ENCODE assay signal across 31 mouse cellular contexts in the genomic region with DNA sequence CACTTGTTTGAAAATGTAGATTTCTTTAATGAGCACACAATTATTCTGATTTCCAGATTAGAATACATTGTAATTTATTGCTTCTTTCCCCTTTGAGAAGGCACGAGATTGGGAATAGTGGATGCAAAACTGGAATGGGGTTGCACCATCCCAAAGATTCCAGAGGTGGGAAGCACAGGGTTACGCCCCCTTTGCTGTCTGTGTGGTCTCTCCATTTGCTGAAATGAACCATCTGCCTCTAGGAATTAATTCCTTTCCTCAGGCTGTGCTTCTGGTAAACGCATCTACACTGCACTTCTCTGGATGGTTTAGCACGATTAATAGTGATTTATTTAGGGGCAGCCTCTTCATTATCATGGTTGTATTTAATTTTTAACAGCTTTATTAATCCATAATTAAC. TPM values are rescaled to one million over a fixed set of nuclear protein-coding genes. Genes with fewer than 3 reads are reported as not detected.
DNase-seq lines count a peak whose midpoint lies in the region; ATAC-seq and TF ChIP-seq lines count a peak whose summit lies in the region.
"Had no signal": no experiment of that assay in that cellular context is flagged by ENCODE, and none has a peak within 500 bp of the region (broad histone marks: within the 10 kb centered on the region; RNA-seq: fewer than 3 reads in every experiment).

No protein-coding gene starts in this region.

- peak; percentile 52; the same call in 1 of the 2 replicates for ATAC-seq in kidney, embryonic 14.5 days (ENCODE audit: low FRiP score, low TSS enrichment)
- no peak for ATAC-seq in lung, embryonic 14.5 days (ENCODE audit: insufficient read depth)
- ATAC-seq: forebrain, embryonic 15.5 days; Patski had no signal

- no peak overlapping the region for H3K27ac ChIP-seq in kidney, embryonic 14.5 days (ENCODE audit: low read depth, low read length)
- H3K27ac ChIP-seq in kidney, adult 2 months (ENCODE audit: insufficient read depth, low read depth, low read length): no peak overlapping the region
- H3K27ac ChIP-seq in lung, embryonic 14.5 days (ENCODE audit: low read depth): no peak overlapping the region
- H3K27ac ChIP-seq: embryonic facial prominence, embryonic 10.5 days; embryonic facial prominence, embryonic 13.5 days; forebrain, embryonic 12.5 days; forebrain, embryonic 15.5 days; heart, embryonic 10.5 days; heart, embryonic 13.5 days; hindbrain, embryonic 14.5 days had no signal

- no peaks in the 10 kb centered on the region for H3K9me3 ChIP-seq in kidney, embryonic 14.5 days (ENCODE audit: control insufficient read depth, low read length)
- H3K9me3 ChIP-seq in lung, embryonic 14.5 days (ENCODE audit: low read depth, low read length): no peaks in the 10 kb centered on the region
- H3K9me3 ChIP-seq: embryonic facial prominence, embryonic 10.5 days; embryonic facial prominence, embryonic 13.5 days; forebrain, embryonic 12.5 days; forebrain, embryonic 15.5 days; G1E; heart, embryonic 10.5 days; heart, embryonic 13.5 days had no signal

- H3K27me3 ChIP-seq in kidney, embryonic 14.5 days (ENCODE audit: control insufficient read depth, insufficient read depth, low read length): no peaks in the 10 kb centered on the region
- H3K27me3 ChIP-seq in kidney, adult 2 months (replicated peaks; ENCODE audit: control insufficient read depth, insufficient read depth, low read length): no peaks in the 10 kb centered on the region
- no peaks in the 10 kb centered on the region for H3K27me3 ChIP-seq in lung, embryonic 14.5 days (ENCODE audit: insufficient read depth, low read length)
- H3K27me3 ChIP-seq: CH12.LX; embryonic facial prominence, embryonic 13.5 days; forebrain, embryonic 12.5 days; forebrain, embryonic 15.5 days; heart, embryonic 13.5 days had no signal

- TF ChIP-seq POLR2A in kidney, adult 2 months (IDR thresholded peaks at IDR 0.05; ENCODE audit: low read depth, low read length): no peak

- no peak for DNase-seq in kidney, adult 9 months
- DNase-seq in kidney, postnatal 10 days: peak; percentile 8
- DNase-seq in kidney, adult 2 months: no peak
- peak; percentile 52 for DNase-seq in lung, embryonic 14.5 days
- DNase-seq in lung, postnatal 36 days: no peak
- DNase-seq in urinary bladder, postnatal 14 days (ENCODE audit: low spot score): peak; percentile 1
- DNase-seq in urinary bladder, postnatal 36 days (ENCODE audit: low spot score in 2 of 2): no peak
- DNase-seq: adrenal gland, postnatal 10 days; adrenal gland, postnatal 36 days; B cell, adult 2 months; cerebellum, adult 18-20 months; cerebellum, adult 9-10 months; cerebellum, postnatal 14 days; gastrocnemius, postnatal 25 days; heart, adult 18-20 months; heart, postnatal 14 days; heart, postnatal 4 days had no signal

- no peaks in the 10 kb centered on the region for H3K36me3 ChIP-seq in kidney, embryonic 14.5 days (ENCODE audit: control insufficient read depth, insufficient read depth, low read length)
- H3K36me3 ChIP-seq in kidney, adult 2 months (ENCODE audit: control insufficient read depth, insufficient read depth, low read length): no peaks in the 10 kb centered on the region
- no peaks in the 10 kb centered on the region for H3K36me3 ChIP-seq in lung, embryonic 14.5 days (ENCODE audit: insufficient read depth)
- H3K36me3 ChIP-seq: embryonic facial prominence, embryonic 10.5 days; embryonic facial prominence, embryonic 13.5 days; forebrain, embryonic 12.5 days; forebrain, embryonic 15.5 days; G1E; heart, embryonic 10.5 days; heart, embryonic 13.5 days had no signal

- no peaks in the 10 kb centered on the region for H3K4me1 ChIP-seq in kidney, embryonic 14.5 days (ENCODE audit: control insufficient read depth, insufficient read depth, low read length)
- no peaks in the 10 kb centered on the region for H3K4me1 ChIP-seq in kidney, adult 2 months (ENCODE audit: control insufficient read depth, insufficient read depth, low read length)
- no peaks in the 10 kb centered on the region for H3K4me1 ChIP-seq in lung, embryonic 14.5 days (ENCODE audit: insufficient read depth)
- H3K4me1 ChIP-seq: embryonic facial prominence, embryonic 10.5 days; embryonic facial prominence, embryonic 13.5 days; forebrain, embryonic 12.5 days; forebrain, embryonic 15.5 days; heart, embryonic 10.5 days; heart, embryonic 13.5 days had no signal

- no peak overlapping the region for H3K4me3 ChIP-seq in kidney, embryonic 14.5 days (ENCODE audit: low read length)
- H3K4me3 ChIP-seq in kidney, adult 2 months (ENCODE audit: insufficient read depth, low read depth, low read length): no peak overlapping the region
- no peak overlapping the region for H3K4me3 ChIP-seq in lung, embryonic 14.5 days (ENCODE audit: low read depth, low read length)
- H3K4me3 ChIP-seq: embryonic facial prominence, embryonic 10.5 days; embryonic facial prominence, embryonic 13.5 days; erythroblast, embryonic 14.5 days; forebrain, embryonic 12.5 days; forebrain, embryonic 15.5 days; heart, embryonic 10.5 days; heart, embryonic 13.5 days had no signal

- no peak overlapping the region for H3K4me2 ChIP-seq in kidney, embryonic 14.5 days (replicated peaks; ENCODE audit: low read depth, low read length)
- no peak overlapping the region for H3K4me2 ChIP-seq in lung, embryonic 14.5 days
- H3K4me2 ChIP-seq: embryonic facial prominence, embryonic 13.5 days; forebrain, embryonic 12.5 days; forebrain, embryonic 15.5 days; heart, embryonic 13.5 days; hindbrain, embryonic 14.5 days had no signal

- no peak for TF ChIP-seq CTCF in kidney, adult 2 months (conservative IDR thresholded peaks at IDR 0.05; ENCODE audit: insufficient read depth, insufficient read length, low read depth, low read length)
- TF ChIP-seq CTCF in lung, embryonic 14.5 days (IDR thresholded peaks at IDR 0.05; ENCODE audit: low read depth): no peak

- 42% methylated on average over 4 of the region's 4 CpGs for WGBS in kidney, embryonic 14.5 days
- WGBS in kidney, adult 2 months: 32% methylated on average over 4 of the region's 4 CpGs
- 53% methylated on average over 4 of the region's 4 CpGs for WGBS in lung, embryonic 14.5 days

- no peak overlapping the region for H3K9ac ChIP-seq in kidney, embryonic 14.5 days (ENCODE audit: low read depth, low read length)
- H3K9ac ChIP-seq in lung, embryonic 14.5 days: no peak overlapping the region
- H3K9ac ChIP-seq: embryonic facial prominence, embryonic 13.5 days; forebrain, embryonic 12.5 days; forebrain, embryonic 15.5 days; heart, embryonic 13.5 days; hindbrain, embryonic 14.5 days had no signal

RNA-seq across cellular contexts. Expression of a gene that starts 11.7 kb away (rescaled TPM):
- not detected in 2 replicates for polyA plus RNA-seq in kidney, embryonic 14.5 days (2014; fragmentation: Nextera tagmentation; extraction: Ambion mirVana)
- polyA plus RNA-seq in kidney, adult 2 months (2012; rRNA removed): not detected in 2 replicates
- not detected in 2 replicates for polyA plus RNA-seq in lung, embryonic 14.5 days (2014; fragmentation: Nextera tagmentation; extraction: Ambion mirVana)
- polyA plus RNA-seq: embryonic facial prominence, embryonic 10.5 days; embryonic facial prominence, embryonic 13.5 days; erythroblast, embryonic 14.5 days; forebrain, embryonic 12.5 days; forebrain, embryonic 15.5 days; G1E; heart, embryonic 10.5 days; heart, embryonic 13.5 days; heart, embryonic 16.5 days; hindbrain, embryonic 11.5 days; hindbrain, embryonic 14.5 days; Patski had no signal

Comparison
In these comparisons a context has a peak if more than half of its experiments do, and no peak if none do; other contexts are left out.
1. DNase-seq: peak in kidney, postnatal 10 days (single experiment), lung, embryonic 14.5 days (single experiment) and urinary bladder, postnatal 14 days (single experiment); none in kidney, adult 9 months (single experiment), kidney, adult 2 months (single experiment), lung, postnatal 36 days (single experiment) and urinary bladder, postnatal 36 days (0 of 2).